Mouse (Mus musculus): ENCODE data around the gene Cyren. TPM values are rescaled to one million over a fixed set of nuclear protein-coding genes. Genes with fewer than 3 reads are reported as not detected.

Cyren gene
- polyA plus RNA-seq (2012; ENCODE audit: insufficient read depth, low replicate concordance): 14.0 and 14.5 TPM in 2 replicates

DNA sequence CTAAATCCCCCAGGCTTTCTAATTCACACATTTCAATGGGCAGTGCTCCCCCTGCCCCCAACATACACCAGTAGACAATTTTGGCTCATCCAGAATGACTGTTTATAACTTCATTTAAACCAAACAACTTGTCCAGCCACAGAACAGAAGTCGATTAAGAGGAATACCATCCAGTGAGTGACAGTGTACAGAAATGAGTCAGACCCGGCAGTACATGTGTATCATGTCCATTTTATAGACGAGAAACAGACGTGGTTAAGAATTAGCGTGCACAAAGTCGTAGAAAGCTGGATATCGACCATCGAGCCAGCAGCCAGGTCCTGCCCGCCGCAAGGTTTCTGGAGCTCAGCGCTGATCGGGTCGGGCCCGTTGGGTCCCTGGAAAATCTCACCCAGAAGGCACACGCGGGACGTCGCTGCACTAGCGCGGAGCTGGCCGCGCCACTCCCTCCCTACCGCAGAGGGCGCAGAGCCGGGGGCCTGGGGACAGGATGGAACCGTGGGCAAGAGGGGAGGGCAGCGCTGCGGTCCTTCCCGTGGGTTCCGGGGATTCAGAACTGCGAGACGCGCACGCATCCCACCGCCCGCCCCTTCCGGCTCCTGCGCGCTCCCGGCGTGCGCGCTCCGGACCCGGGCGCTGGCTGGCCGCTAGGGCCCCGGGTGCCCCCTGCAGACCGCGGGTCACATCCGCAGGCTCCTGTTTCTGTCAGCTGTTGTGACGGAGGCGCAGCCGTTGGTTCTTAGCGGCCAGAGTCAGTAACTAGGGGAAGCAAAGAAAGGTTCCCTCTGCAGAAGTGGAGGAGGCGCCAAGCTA is at the start of gene Cyren:
Gene Cyren (minus strand): TSS at position 552 of the 813 bp plus-strand sequence.
- Histone ChIP-seq H3K36me3 (replicated peaks; ENCODE audit: low read length) (peaks cover 75% of the 10 kb centered on the region), H3K4me3 (replicated peaks) (peak within 1 kb of the TSS; percentile 96), H3K9me3 (no peaks in the 10 kb centered on the region), H3K4me1 (peaks cover 86% of the 10 kb centered on the region), H3K27me3 (replicated peaks) (no peaks in the 10 kb centered on the region)
- TF ChIP-seq FLI1 (IDR thresholded peaks at IDR 0.05; ENCODE audit: low read length): 0 out of 2 replicates have a peak, but pooled peaks have one; percentile 23
- no peak for TF ChIP-seq GATA1 (IDR thresholded peaks at IDR 0.05; ENCODE audit: borderline replicate concordance, low read length)

DNA sequence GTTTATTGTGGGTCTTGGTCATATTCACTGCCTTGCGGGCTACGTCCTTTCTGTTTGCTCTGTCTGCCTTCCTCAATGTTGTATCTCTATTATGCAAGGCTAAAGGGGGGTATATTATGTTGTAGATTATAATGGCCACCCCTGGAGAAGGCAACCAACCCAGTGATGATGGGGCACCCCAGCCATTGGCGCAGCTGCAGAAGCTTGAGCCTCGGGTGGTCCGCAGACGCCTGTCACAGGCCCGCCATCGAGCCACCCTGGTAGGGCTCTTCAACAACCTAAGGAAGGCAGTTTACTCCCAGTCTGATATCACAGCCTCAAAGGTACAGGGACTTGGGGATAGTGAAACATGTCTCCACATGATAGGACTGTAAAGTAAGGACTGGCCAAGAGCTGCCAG is 49.7 kb upstream of the Cyren start:
- Histone ChIP-seq H3K36me3 (replicated peaks; ENCODE audit: low read length) (no peaks in the 10 kb centered on the region), H3K4me3 (replicated peaks) (no peak overlapping the region), H3K9me3 (no peaks in the 10 kb centered on the region), H3K27me3 (replicated peaks) (peaks cover 9% of the 10 kb centered on the region), H3K4me1 (peaks cover 26% of the 10 kb centered on the region)
- TF ChIP-seq FLI1 (IDR thresholded peaks at IDR 0.05; ENCODE audit: low read length): no peak

- H3K36me3 ChIP-seq (replicated peaks; ENCODE audit: low read length): no peaks in the 10 kb centered on the region
- peaks cover 26% of the 10 kb centered on the region for H3K4me1 ChIP-seq
- H3K4me3 ChIP-seq (replicated peaks): no peak overlapping the region
- H3K27me3 ChIP-seq (replicated peaks): peaks cover 9% of the 10 kb centered on the region
- TF ChIP-seq FLI1 (IDR thresholded peaks at IDR 0.05; ENCODE audit: low read length) (no peak), GATA1 (IDR thresholded peaks at IDR 0.05; ENCODE audit: borderline replicate concordance, low read length) (no peak)
- no peaks in the 10 kb centered on the region for H3K9me3 ChIP-seq
Observed at GRCm38 (mm10) chr6:34927156-34927555, 49.3 kb upstream of the Cyren start.

DNA sequence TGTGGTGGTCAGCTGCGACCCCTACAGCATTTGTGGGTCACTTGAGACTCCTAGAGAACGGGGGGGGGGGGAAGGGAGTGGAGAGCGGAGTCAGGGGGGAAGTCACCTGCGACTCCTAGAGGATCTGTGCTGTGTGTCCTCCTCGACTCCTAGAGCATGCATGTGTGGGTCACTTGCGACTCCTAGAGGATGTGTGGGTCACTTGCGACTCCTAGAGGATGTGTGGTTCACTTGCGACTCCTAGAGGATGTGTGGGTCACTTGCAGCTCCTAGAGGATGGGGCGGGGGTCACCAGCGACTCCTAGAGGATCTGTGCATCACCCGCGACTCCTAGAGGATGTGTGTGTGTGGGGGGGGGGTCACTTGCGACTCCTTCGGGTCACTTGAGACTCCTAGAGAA is 44.1 kb upstream of the Cyren start:
- Histone ChIP-seq H3K4me3 (replicated peaks) (no peak overlapping the region), H3K4me1 (peaks cover 33% of the 10 kb centered on the region)
- TF ChIP-seq FLI1 (IDR thresholded peaks at IDR 0.05; ENCODE audit: low read length): no peak
- no peak for TF ChIP-seq GATA1 (IDR thresholded peaks at IDR 0.05; ENCODE audit: borderline replicate concordance, low read length)

DNA sequence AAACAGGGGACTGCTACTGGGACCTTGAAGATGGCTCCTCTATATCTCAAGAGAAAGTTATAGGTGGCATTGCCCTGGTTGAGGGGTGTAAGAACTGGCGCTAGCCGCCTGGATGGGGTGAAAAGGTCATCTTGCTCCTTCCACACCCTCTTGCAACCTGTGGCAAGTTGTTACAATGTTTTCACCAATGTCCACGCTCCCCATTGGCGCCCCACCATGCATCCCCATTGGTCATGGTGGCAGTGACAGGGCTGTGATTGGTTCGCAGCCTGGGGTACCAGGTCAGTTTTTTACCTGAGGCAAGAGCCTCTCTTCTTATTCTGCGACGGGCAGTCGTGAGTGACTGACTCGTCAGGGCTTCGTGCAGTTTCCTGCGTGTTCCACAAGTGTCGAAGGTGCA is 42.8 kb upstream of the Cyren start:
- H3K9me3 ChIP-seq: no peaks in the 10 kb centered on the region
- no peak for TF ChIP-seq FLI1 (IDR thresholded peaks at IDR 0.05; ENCODE audit: low read length)
- TF ChIP-seq GATA1 (IDR thresholded peaks at IDR 0.05; ENCODE audit: borderline replicate concordance, low read length): no peak
- peaks cover 6% of the 10 kb centered on the region for H3K27me3 ChIP-seq (replicated peaks)

More for the DNA sequence above, 44.1 kb upstream of the Cyren start:
- Histone ChIP-seq H3K9me3 (no peaks in the 10 kb centered on the region), H3K36me3 (replicated peaks; ENCODE audit: low read length) (no peaks in the 10 kb centered on the region), H3K27me3 (replicated peaks) (peaks cover 6% of the 10 kb centered on the region)

DNA sequence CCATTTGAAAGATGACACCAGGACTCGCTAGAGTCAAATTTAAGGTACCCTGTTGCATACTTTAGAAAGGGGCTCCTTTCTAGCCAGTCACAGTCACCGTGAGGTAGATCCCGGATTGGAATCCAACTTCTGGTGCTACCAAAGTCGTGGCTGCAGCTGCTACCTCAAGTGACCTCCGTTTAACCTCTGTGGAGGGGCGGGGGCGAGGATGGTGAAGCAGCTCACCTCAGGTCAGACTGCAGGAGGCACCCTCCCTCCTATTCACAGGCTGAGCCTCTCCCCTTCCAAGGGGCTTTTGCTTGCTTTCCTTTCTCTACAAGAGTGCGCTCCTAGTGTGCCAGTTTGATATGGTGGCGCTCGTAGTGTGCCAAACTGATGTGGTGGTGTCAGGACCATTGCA is 42.1 kb upstream of the Cyren start, which contains the start of gene Stra8:
Gene Stra8 (plus strand): TSS at position 208 of the 400 bp plus-strand sequence.
- Histone ChIP-seq H3K36me3 (replicated peaks; ENCODE audit: low read length) (no peaks in the 10 kb centered on the region), H3K9me3 (no peaks in the 10 kb centered on the region), H3K27me3 (replicated peaks) (peaks cover 6% of the 10 kb centered on the region), H3K4me3 (replicated peaks) (no peak within 1 kb of the TSS), H3K4me1 (peaks cover 22% of the 10 kb centered on the region)
- TF ChIP-seq FLI1 (IDR thresholded peaks at IDR 0.05; ENCODE audit: low read length) (no peak), GATA1 (IDR thresholded peaks at IDR 0.05; ENCODE audit: borderline replicate concordance, low read length) (no peak)

More for the DNA sequence above, 42.8 kb upstream of the Cyren start:
- Histone ChIP-seq H3K4me1 (peaks cover 28% of the 10 kb centered on the region), H3K4me3 (replicated peaks) (no peak overlapping the region), H3K36me3 (replicated peaks; ENCODE audit: low read length) (no peaks in the 10 kb centered on the region)

DNA sequence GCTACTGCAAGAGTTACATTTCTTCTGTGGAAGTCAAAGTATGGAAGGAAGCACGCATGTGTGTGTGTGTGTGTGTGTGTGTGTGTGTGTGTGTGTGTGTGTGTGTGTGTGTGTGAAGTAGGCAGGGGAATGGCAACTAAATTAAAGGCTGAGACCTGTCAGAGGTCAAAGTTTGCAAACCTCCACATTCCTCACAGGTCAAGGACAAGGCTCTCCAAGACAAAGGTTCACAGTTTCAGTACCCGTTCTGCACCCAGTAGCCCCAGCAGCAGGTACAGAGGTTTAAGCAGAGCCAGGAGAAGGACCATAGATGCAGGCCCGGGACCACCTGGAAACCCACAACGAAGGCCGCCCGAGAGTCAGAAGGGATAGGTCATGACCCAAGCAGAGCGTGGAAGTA is 41.3 kb upstream of the Cyren start:
- no peak overlapping the region for H3K4me3 ChIP-seq (replicated peaks)
- peaks cover 30% of the 10 kb centered on the region for H3K4me1 ChIP-seq
- H3K36me3 ChIP-seq (replicated peaks; ENCODE audit: low read length): no peaks in the 10 kb centered on the region
- H3K27me3 ChIP-seq (replicated peaks): peaks cover 6% of the 10 kb centered on the region
- no peak for TF ChIP-seq GATA1 (IDR thresholded peaks at IDR 0.05; ENCODE audit: borderline replicate concordance, low read length)
- TF ChIP-seq FLI1 (IDR thresholded peaks at IDR 0.05; ENCODE audit: low read length): no peak
- no peaks in the 10 kb centered on the region for H3K9me3 ChIP-seq

DNA sequence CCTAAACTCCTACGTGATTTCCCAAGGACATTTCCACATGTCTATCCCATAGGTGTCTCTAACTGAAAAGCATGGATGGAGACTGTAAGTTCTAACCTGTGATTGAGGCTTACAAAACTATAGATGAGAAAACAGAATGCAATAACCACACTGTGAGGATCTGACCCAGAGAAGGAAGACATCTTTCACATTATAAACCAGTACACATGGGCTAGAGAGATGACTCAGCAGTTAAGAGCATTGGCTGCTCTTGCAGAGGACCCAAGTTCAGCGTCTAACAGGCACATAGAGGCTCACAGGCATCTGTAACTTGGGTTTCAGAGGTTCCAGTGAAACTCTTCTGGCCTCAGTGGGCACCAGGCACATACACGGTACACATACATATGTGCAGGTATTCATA is 36.6 kb upstream of the Cyren start:
- TF ChIP-seq GATA1 (IDR thresholded peaks at IDR 0.05; ENCODE audit: borderline replicate concordance, low read length) (no peak), FLI1 (IDR thresholded peaks at IDR 0.05; ENCODE audit: low read length) (no peak)
- peaks cover 53% of the 10 kb centered on the region for H3K4me1 ChIP-seq
- no peak overlapping the region for H3K4me3 ChIP-seq (replicated peaks)
- H3K36me3 ChIP-seq (replicated peaks; ENCODE audit: low read length): peaks cover 1% of the 10 kb centered on the region
- H3K27me3 ChIP-seq (replicated peaks): peaks cover 1% of the 10 kb centered on the region
- no peaks in the 10 kb centered on the region for H3K9me3 ChIP-seq

DNA sequence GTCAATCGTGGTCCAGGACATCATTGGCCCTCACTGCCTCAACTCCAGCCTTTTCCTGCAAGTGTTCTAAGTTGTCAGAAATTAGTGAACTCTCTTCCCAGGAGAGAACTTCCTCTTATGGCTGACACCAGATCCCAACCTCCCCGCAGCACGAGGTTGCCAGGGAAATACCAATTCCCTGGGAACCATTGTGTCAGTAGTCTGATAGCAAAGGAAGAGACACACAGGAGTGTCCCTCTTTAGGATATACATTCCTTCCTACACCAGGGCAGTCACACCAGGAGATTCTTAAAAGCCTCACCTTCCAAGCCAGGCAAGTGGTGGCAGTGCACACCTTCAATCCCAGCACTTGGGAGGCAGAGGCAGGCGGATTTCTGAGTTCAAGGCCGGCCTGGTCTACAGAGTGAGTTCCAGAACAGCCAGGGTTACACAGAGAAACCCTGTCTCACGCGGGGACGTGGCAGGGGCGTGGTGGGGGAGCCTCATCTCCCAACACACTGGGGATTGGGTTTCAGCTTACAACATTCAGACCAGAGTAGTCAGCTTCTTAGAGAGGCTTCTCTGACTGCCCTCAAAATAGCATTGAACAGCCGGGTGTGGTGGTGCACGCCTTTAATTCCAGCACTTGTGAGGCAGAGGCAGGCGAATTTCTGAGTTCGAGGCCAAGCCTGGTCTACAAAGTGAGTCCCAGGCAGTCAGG is 35.6 kb upstream of the Cyren start:
- no peaks in the 10 kb centered on the region for H3K27me3 ChIP-seq (replicated peaks)
- peaks cover 59% of the 10 kb centered on the region for H3K4me1 ChIP-seq
- peaks cover 10% of the 10 kb centered on the region for H3K36me3 ChIP-seq (replicated peaks; ENCODE audit: low read length)
- no peaks in the 10 kb centered on the region for H3K9me3 ChIP-seq
- H3K4me3 ChIP-seq (replicated peaks): no peak overlapping the region
- TF ChIP-seq FLI1 (IDR thresholded peaks at IDR 0.05; ENCODE audit: low read length): no peak
- TF ChIP-seq GATA1 (IDR thresholded peaks at IDR 0.05; ENCODE audit: borderline replicate concordance, low read length): no peak
